Mouse (Mus musculus): ENCODE measurements around the gene Prkd3.

Gene Prkd3

GRCm38 (mm10) chr17:78999745-79000270 lies 20.8 kb downstream of the Prkd3 start:
- no peak for DNase-seq

DNA sequence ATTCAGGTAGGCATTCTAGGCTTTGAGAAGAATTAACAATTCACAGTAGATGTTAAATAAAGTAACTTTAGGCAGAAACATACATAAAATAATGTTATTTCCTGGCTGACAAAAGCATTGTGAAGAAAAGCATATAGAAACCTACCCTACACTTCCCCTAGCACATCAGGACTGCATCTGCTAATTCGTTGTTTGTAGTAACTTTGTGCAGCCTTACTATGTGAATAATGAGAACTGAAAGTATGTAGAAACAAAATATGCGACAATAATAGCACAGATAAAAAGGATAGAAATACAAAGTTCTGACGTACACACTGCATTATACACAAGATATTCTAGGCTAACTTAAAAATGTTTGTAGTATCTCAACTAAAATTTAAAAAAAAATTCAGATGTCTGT lies 21.4 kb downstream of the Prkd3 start:
- DNase-seq = no peak

GRCm38 (mm10) chr17:78998130-78998529 lies 22.5 kb downstream of the Prkd3 start:
- no peak for DNase-seq

GRCm38 (mm10) chr17:78994931-78995820 lies 25.4 kb downstream of the Prkd3 start:
- no peak for DNase-seq

DNA sequence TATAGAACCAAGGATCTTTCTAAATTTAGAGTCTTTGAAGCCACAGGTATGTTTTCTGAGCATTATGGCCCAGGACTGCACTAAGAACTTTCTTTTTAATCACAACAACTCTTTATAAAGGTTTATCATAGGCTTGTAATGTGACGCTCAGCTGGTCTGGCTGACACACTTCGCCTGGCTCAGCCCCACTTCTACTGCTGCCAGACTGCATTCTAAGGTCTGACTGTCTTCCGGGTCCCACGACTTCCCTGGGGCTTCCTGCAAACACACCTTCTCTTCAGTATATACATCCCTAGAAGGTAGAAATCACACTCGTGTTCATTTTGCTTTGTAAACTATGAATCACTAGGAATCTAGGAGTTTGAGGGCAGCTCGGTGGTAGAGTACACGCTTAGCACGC lies 26.2 kb downstream of the Prkd3 start:
- DNase-seq = no peak

DNA sequence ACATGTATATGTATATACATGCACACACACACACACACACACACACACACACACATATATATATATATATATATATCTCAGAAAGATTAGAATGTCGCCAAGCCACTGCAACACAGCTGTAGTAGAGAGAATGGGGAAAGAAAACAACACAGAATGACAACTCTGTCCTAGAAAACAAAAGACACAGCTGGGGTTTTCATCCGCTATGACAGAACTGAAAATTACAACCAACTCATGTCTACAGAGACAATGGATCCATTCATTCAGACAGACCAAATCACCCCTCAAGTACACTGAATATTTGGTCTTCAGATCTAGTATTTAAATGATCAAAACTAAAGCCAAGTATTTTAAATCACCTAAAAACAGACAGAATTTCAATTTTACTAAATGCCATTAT lies 26.9 kb downstream of the Prkd3 start:
- DNase-seq = no peak

- no peak for DNase-seq
Observed at GRCm38 (mm10) chr17:78992303-78993027, 28.2 kb downstream of the Prkd3 start.

- DNase-seq = no peak
Observed at GRCm38 (mm10) chr17:78991549-78991948, 29.1 kb downstream of the Prkd3 start.

- no peak for DNase-seq
Observed at GRCm38 (mm10) chr17:78989015-78989414, 31.6 kb downstream of the Prkd3 start.

DNA sequence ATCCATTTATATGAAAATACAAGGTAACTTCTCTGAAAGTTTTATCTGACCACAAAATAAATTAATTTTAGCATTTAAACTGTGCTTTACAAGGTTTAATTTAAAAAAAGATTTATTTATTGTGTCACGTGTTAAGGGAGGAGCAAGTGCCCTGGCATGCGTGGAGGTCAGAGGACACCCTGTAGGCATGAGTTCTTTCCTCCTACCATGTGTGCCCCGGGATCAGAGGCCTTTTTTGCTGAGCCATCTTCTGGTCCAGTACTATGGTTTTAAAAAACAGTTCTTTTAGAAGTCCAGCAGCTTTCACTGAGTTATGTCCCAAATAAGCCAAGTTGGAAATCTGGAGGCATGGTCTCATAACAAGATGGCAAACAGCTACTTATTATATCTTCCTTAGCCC lies 36.9 kb downstream of the Prkd3 start:
- no peak for DNase-seq

DNA sequence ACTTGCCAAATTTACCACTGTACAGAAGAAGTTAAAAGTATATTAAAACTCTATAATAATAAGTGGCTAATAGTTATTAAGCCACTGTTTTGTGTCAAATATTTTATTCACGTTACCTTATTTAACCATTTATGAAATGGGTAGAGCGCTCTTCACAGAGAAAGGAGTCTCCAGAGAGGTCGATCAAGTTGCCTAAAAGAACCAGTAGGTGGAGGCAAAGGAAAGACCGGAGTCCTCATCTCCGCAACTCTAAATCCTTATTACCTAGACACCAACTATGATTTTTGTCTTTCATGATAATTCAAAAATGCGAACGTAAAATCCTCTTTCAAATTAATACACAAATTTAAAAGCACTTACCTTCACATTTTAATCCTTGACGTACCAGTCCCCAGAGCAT lies 37.5 kb downstream of the Prkd3 start:
- DNase-seq = no peak

DNA sequence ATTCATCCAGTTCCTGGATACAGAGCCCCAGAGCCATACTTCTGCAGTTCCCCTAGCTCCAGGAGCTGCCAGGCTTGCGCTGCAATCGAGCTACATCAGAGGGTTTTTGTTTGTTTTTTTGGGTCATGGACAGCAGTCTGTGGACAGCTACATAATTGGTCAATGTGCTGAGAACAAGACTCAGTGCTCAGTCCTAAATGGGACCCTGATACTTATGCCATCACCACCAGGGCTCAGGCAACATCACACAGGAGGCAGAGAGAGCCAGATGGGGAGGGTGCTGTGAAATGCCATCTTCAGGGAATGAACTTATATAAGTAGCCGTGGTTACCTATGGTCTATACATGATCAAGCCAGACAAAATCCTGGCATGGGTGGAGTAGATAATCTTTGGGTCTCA lies 52.1 kb downstream of the Prkd3 start:
- no peak for DNase-seq

DNA sequence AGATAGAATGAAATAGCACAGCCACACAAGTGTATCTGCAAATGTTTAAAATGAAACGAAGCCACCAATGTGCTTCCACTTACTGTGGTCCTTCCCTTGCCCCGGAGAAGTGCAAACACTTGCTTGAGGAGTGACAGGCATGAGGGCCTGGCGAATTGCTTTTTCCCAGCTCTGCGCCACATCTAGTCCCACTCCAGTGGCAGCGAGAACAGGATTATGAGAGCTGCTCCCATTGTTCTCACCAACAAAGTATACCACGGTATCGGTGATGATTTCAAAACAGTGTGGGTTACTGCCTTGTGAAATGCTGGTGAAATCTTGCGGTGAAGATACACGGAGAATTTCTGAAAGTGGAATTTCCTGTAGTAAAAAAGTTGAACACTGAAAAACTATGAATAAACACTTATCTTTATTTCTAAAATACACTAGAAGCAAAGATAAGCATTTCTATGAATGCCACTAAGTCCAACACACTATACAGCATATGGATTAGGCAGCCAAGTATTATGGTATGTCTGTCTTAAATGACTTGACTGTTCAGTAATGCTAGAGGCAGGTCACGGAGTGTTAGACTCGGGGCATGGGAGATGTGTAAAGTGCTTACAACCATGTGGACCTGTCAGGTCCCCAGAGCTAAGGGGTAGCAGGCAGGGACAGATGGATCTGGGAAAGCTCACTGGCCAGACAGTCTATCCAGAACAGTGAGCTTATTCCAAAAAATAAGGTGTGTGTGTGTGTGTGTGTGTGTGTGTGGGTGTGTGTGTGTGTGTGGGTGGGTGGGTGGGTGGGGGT lies 54.3 kb downstream of the Prkd3 start:
- no peak for DNase-seq

- no peak for DNase-seq
Observed at GRCm38 (mm10) chr17:78964387-78964786, 56.2 kb downstream of the Prkd3 start.

DNA sequence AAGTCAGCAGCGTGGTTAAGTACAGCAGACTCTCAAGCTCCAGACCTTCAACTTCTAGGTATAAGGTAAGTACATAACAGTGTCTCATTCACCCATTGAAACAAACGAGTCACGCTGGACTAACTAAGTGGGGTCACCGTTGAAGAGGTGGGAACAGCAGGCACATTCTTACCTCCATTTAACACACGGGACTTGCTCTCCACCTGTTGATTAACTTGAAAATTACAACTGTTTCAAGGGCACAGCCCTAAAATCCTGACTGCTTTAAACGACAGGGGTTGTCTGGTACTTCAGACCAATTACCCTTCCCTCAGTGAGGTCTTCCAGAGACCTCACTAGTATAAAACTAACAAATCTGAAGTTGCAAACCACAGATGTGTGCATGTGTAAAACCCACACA lies 61.1 kb downstream of the Prkd3 start:
- DNase-seq = no peak

GRCm38 (mm10) chr17:78953240-78953639 lies 67.4 kb downstream of the Prkd3 start:
- DNase-seq = no peak

DNA sequence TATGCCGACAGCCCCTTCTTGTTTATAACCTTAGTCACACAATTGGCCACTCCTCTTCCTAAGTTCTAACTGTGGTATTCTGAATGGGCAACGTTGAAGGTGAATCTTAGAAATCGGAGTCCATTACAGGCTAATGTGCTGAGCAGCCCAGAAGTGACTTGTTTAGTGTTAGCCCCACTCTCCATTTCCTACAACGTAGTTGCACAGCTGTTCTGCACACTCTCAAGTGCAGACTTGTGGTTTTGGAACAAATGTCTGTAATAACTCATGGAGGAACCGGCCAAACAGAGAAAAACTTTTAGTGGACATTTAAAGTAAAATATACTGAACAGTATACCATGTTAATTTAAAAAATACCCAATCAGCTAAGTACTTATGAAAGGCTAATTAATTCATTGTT lies 68.5 kb downstream of the Prkd3 start:
- DNase-seq = no peak

DNA sequence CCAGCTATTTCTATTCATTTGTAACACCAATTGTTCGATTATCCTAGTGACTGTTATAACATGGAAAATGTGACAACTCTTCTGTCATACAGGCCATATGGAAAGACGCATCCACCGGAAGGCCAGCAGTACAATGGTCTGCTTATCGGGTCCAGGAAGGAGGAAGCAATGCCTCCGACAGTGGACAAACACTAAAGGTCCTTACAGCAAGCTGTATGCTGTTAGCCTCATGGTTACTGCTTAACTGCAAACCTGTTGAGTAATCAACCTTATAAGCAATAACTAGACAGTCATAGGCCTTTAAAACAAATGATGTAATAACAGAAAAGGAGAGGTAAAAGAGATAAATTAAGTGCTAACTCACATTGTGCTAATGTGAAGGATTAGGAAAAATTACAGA lies 69.4 kb downstream of the Prkd3 start:
- DNase-seq = no peak

- DNase-seq = no peak
Observed at GRCm38 (mm10) chr17:78942579-78942978, 78.0 kb downstream of the Prkd3 start.

DNA sequence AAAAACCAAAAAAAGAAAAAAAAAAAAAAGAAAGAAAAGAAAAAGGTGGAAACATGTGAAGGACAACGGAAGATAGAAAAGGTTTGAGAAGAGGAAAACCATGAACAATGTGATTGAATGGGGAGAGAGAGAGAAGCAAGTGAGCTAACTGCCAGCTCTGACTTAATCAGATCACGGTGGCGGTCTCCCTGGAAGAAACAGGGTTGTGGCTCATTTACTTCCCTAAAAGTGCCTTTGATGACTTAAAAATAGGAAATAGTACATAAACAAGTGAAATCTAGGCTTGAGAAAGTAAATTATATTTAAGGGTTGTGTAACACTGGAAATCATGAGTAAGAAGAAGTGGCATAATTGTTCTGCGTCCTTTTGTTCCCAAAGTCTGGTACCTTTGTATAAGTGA lies 81.7 kb downstream of the Prkd3 start:
- DNase-seq = no peak

GRCm38 (mm10) chr17:78937229-78937853 lies 83.3 kb downstream of the Prkd3 start:
- no peak for DNase-seq

DNA sequence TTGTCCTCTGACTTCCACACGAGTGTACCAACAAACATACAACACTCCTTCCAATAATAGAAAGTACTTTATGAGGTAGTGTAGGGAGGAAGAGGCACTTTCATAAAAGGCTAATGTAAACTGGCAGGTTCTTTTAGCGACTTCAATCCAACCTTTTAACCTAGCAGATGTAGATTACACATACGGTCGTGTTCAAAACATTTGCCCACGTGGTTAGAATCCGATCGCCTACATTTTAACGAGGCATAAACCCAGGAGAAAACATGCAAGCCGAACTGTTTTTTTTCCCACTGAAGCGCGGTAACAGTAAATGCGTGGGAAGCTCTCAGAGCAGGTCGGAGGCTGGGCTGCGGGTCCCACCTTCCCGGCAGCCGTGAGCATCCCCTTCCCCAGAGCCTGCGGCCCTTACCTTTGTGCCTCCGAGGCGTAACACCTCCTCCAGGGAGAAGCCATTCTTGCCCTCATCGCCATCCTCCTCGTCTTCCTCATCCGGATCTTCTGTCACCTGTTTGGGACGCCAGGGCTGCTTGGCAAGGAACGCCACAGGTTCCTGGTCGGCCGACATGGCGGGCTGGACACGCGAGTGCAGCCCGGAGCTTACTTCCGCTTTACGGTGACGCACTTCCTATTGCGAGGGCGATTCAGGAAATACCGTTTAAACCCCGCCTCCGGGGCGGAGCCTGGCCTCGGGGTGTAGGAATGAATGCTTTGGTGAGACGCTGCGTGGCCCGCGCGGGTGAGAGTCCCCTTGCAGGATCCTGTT lies 84.0 kb downstream of the Prkd3 start, which contains the start of the genes Cebpz and Ndufaf7:
TSS of gene Cebpz (minus strand) at position 601 of the 763 bp plus-strand sequence.
TSS of gene Ndufaf7 (plus strand) at position 671 of the 763 bp plus-strand sequence.
- DNase-seq = peak; percentile 90 to 97

Measured in spleen, adult 18-20 months (tissue).